ENCODE assay signal across 18 mouse cellular contexts in genomic region chr19:21719206-21719605, GRCm38 (mm10). TPM values are rescaled to one million over a fixed set of nuclear protein-coding genes. Genes with fewer than 3 reads are reported as not detected.
A peak's percentile ranks its signal among the peaks of the same experiment; 100 is the strongest.
DNase-seq lines count a peak whose midpoint lies in the region; TF ChIP-seq lines count a peak whose summit lies in the region.
"Had no signal": no experiment of that assay in that cellular context is flagged by ENCODE, and none has a peak within 500 bp of the region (broad histone marks: within the 10 kb centered on the region; RNA-seq: fewer than 3 reads in every experiment).

No protein-coding gene starts in this region.

- H3K27ac ChIP-seq in liver, adult 2 months (replicated peaks; ENCODE audit: insufficient read depth, low read depth, low read length) = no peak overlapping the region
- H3K27ac ChIP-seq: embryonic facial prominence, embryonic 10.5 days; embryonic facial prominence, embryonic 12.5 days; forebrain, embryonic 13.5 days; forebrain, embryonic 15.5 days had no signal

- no peaks in the 10 kb centered on the region for H3K79me2 ChIP-seq in liver, adult 2 months (ENCODE audit: control insufficient read depth, insufficient read depth, low read length)

- no peak overlapping the region for H3K9ac ChIP-seq in liver, adult 2 months (ENCODE audit: low read depth, low read length)
- H3K9ac ChIP-seq: embryonic facial prominence, embryonic 12.5 days; forebrain, embryonic 13.5 days; forebrain, embryonic 15.5 days; forebrain, postnatal 0 days had no signal

- H3K4me1 ChIP-seq in liver, adult 2 months (ENCODE audit: control insufficient read depth, insufficient read depth, low read length) = no peaks in the 10 kb centered on the region
- H3K4me1 ChIP-seq: embryonic facial prominence, embryonic 10.5 days; embryonic facial prominence, embryonic 12.5 days had no signal

- no peaks in the 10 kb centered on the region for H3K27me3 ChIP-seq in liver, adult 2 months (ENCODE audit: control insufficient read depth, insufficient read depth, low read length)
- H3K27me3 ChIP-seq: embryonic facial prominence, embryonic 12.5 days; forebrain, embryonic 13.5 days; forebrain, embryonic 15.5 days had no signal

- TF ChIP-seq POLR2A in liver, adult 2 months (IDR thresholded peaks at IDR 0.05; ENCODE audit: extremely low read depth, insufficient read depth, low read length) = no peak

- 43% methylated on average over 3 of the region's 3 CpGs for WGBS in liver, adult 2 months

- H3K36me3 ChIP-seq in liver, adult 2 months (ENCODE audit: control insufficient read depth, insufficient read depth, low read length) = no peaks in the 10 kb centered on the region
- H3K36me3 ChIP-seq: embryonic facial prominence, embryonic 10.5 days; embryonic facial prominence, embryonic 12.5 days; forebrain, embryonic 15.5 days had no signal

- TF ChIP-seq CTCF in liver, adult 2 months (IDR thresholded peaks at IDR 0.05; ENCODE audit: low read depth, low read length) = no peak

- no peak overlapping the region for H3K4me3 ChIP-seq in liver, adult 2 months (ENCODE audit: insufficient read depth, low read depth, low read length)
- H3K4me3 ChIP-seq: embryonic facial prominence, embryonic 10.5 days; embryonic facial prominence, embryonic 12.5 days; forebrain, embryonic 13.5 days; forebrain, embryonic 15.5 days had no signal

- peak; percentile 30 to 52 for DNase-seq in adrenal gland, postnatal 36 days
- no peak for DNase-seq in adrenal gland, postnatal 14 days
- peak; percentile 24 for DNase-seq in liver, adult 2 months (ENCODE audit: extremely low read depth, low read depth, low spot score)
- DNase-seq in liver = no peak
- no peak for DNase-seq in embryo, embryonic 11 days
- DNase-seq: adrenal gland, adult 8-10 months; adrenal gland, postnatal 25 days; cerebellum, adult 11 months; cerebellum, adult 18-20 months; cerebellum, adult 8-10 months; cerebellum, adult 9-11 months; cerebellum, postnatal 14 days; cerebellum, postnatal 36 days; forebrain, postnatal 0 days had no signal

RNA-seq across cellular contexts. Expression of gene Cemip2, which starts 58.9 kb away (rescaled TPM):
- total RNA-seq in adrenal gland, postnatal 36 days (2021) = 10 to 100 TPM; 22.8 to 23.7 TPM
- total RNA-seq in adrenal gland, postnatal 14 days (2021) = 25.3 and 26.3 TPM in 2 replicates
- 18.1 and 18.4 TPM in 2 replicates for total RNA-seq in liver, adult 2 months (2014; rRNA removed)
- 2.3 and 2.9 TPM in 2 replicates for polyA plus RNA-seq in liver, adult 2 months (2012; rRNA removed)

Comparison
In these comparisons a context has a peak if more than half of its experiments do, and no peak if none do; other contexts are left out.
1. DNase-seq: peak in adrenal gland, postnatal 36 days (2 of 2) and liver, adult 2 months (single experiment); none in adrenal gland, postnatal 14 days (single experiment), liver (single experiment) and embryo, embryonic 11 days (single experiment).